Mouse (Mus musculus): ENCODE data around the gene Siae.

DNA sequence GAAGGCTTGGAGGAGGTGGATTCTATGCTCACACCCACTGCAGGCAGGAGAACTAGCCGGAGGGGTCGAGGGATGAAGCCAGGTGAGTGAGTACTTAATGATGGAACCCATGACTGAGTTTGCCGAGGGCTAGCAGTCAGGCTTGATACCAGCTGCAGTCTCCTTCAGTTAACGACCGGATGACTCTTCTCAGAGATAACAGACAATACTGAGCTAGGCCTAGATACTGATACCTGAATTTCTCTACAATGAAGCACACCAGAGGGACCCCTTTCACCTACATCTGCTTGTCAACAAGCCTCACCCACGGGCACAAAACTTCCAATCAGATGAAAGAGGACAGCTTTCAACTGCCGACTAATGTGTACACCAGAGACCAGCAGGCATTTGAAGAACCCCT lies 110.5 kb downstream of the Siae start:
- TF ChIP-seq CTCF (IDR thresholded peaks at IDR 0.05; ENCODE audit: borderline replicate concordance, control insufficient read depth, extremely low read depth, insufficient read depth, low read length, poor library complexity) (no peak), POLR2A (IDR thresholded peaks at IDR 0.05; ENCODE audit: control insufficient read depth, extremely low read depth, insufficient read depth, low read length, poor library complexity) (no peak)

All from thymus, adult 2 months (tissue).